15 mouse cellular contexts compared by ENCODE assay signal in genomic region chr9:23576314-23576713, GRCm38 (mm10).
"Had no signal": no experiment of that assay in that cellular context is flagged by ENCODE, and none has a peak within 500 bp of the region (broad histone marks: within the 10 kb centered on the region; RNA-seq: fewer than 3 reads in every experiment).

No protein-coding gene starts in this region.

- H3K4me1 ChIP-seq: midbrain, embryonic 10.5 days; midbrain, embryonic 12.5 days; neural tube, embryonic 12.5 days; stomach, embryonic 15.5 days had no signal

- H3K27me3 ChIP-seq: midbrain, embryonic 12.5 days; neural tube, embryonic 12.5 days; stomach, embryonic 15.5 days had no signal

- H3K36me3 ChIP-seq: midbrain, embryonic 10.5 days; midbrain, embryonic 12.5 days; neural tube, embryonic 12.5 days; stomach, embryonic 15.5 days had no signal

- DNase-seq: lung, adult 18-20 months; lung, embryonic 14.5 days; lung, postnatal 10 days; lung, postnatal 4 days; midbrain, embryonic 14.5 days; right cerebral cortex, postnatal 14 days; thymus, adult 2 months; thymus, postnatal 25 days; thymus, postnatal 4 days had no signal

- H3K4me3 ChIP-seq: midbrain, embryonic 10.5 days; midbrain, embryonic 12.5 days; neural tube, embryonic 12.5 days; stomach, embryonic 15.5 days had no signal

- H3K4me2 ChIP-seq: lung, embryonic 14.5 days; midbrain, embryonic 12.5 days; neural tube, embryonic 12.5 days; stomach, embryonic 15.5 days had no signal

- ATAC-seq: midbrain, embryonic 16.5 days had no signal

- H3K27ac ChIP-seq: midbrain, embryonic 10.5 days; midbrain, embryonic 12.5 days; neural tube, embryonic 12.5 days; stomach, embryonic 15.5 days; stomach, postnatal 0 days had no signal

- H3K9me3 ChIP-seq: midbrain, embryonic 10.5 days; midbrain, embryonic 12.5 days; neural tube, embryonic 12.5 days; stomach, embryonic 15.5 days had no signal

- H3K9ac ChIP-seq: lung, embryonic 14.5 days; midbrain, embryonic 12.5 days; neural tube, embryonic 12.5 days; stomach, embryonic 15.5 days had no signal
